Comparison of ENCODE assay signal across 8 mouse cellular contexts in genomic region chr19:18834971-18835370, GRCm38 (mm10).
DNase-seq lines count a peak whose midpoint lies in the region.

No protein-coding gene starts in this region.

- DNase-seq in CD4-positive, CD25-positive, alpha-beta regulatory T cell, adult 2 months (ENCODE audit: low read depth, low spot score) = peak; percentile 71
- DNase-seq in NIH3T3 (ENCODE audit: low read depth) = peak; percentile 87
- DNase-seq in cerebellum, adult 8-10 months = peak; percentile 43
- DNase-seq in frontal cortex, postnatal 14 days (ENCODE audit: low spot score in 2 of 2) = peak; percentile 10 to 70
- DNase-seq in kidney, postnatal 25 days = peak; percentile 70 to 75
- peak; percentile 49 to 52 for DNase-seq in lung, adult 18-20 months
- peak; percentile 65 to 77 for DNase-seq in right cerebral cortex, adult 2 months (ENCODE audit: low spot score in 2 of 2)
- peak; percentile 34 to 69 for DNase-seq in urinary bladder, postnatal 4 days (ENCODE audit: low spot score in 2 of 2)

Comparison
In these comparisons a context has a peak if more than half of its experiments do, and no peak if none do; other contexts are left out.
1. Peak in every context shown above with its lines: DNase-seq.